Mouse (Mus musculus) heart, postnatal 0 days (tissue): ENCODE results near the gene Arhgap44.

Source experiments
- CTCF ChIP-seq: IDR thresholded peaks from 2 replicates; pipeline ENCODE4 v1.5.1; 2016; ENCODE audit warnings: antibody characterized with exemption, control low read depth, low read depth
- EP300 ChIP-seq: IDR thresholded peaks from 2 replicates; pipeline ENCODE4 v1.6.1; 2016; ENCODE audit warnings: antibody characterized with exemption, low read depth

- TF ChIP-seq CTCF (no peak), EP300 (no peak)
Measured at GRCm38 (mm10) chr11:65133661-65134060, 29.1 kb downstream of the Arhgap44 start.
